Mouse (Mus musculus) forebrain, embryonic 13.5 days (tissue): ENCODE measurements at regions not wholly inside any gene's neighbourhood (a gene's known extent, or its start where the extent isn't known, plus 50 kb on each side); places are given as distances from the start of the nearest gene placed in this dataset.
A peak's percentile ranks its signal among the peaks of the same experiment; 100 is the strongest.

Experiments used
- ATAC-seq: fragments of 200-750 bp; cut with Nextera tagmentation; 2 replicates; pipeline ENCODE4 v1.8.0; 2017
- H3K27ac ChIP-seq: fragments of 300-500 bp; sonication (generic); 2 replicates; pipeline ENCODE4 v1.5.1; 2015; ENCODE audit warnings: inconsistent platforms, mild to moderate bottlenecking, moderate library complexity
- H3K27me3 ChIP-seq: fragments of 300-500 bp; sonication (generic); 2 replicates; pipeline ENCODE4 v1.6.1; 2015; ENCODE audit warnings: mild to moderate bottlenecking, inconsistent platforms
- H3K36me3 ChIP-seq: fragments of 300-500 bp; sonication (generic); 2 replicates; pipeline ENCODE4 v1.6.1; 2015; ENCODE audit warnings: mild to moderate bottlenecking, inconsistent platforms; ENCODE audit not compliant: poor library complexity, severe bottlenecking
- H3K4me1 ChIP-seq: fragments of 300-500 bp; sonication (generic); 2 replicates; pipeline ENCODE4 v1.6.1; 2015; ENCODE audit warnings: inconsistent platforms
- H3K4me2 ChIP-seq: fragments of 300-500 bp; sonication (generic); 2 replicates; pipeline ENCODE4 v1.6.1; 2015; ENCODE audit warnings: inconsistent platforms, mild to moderate bottlenecking, moderate library complexity
- H3K4me3 ChIP-seq: fragments of 300-500 bp; sonication (generic); 2 replicates; pipeline ENCODE4 v1.5.1; 2015; ENCODE audit warnings: mild to moderate bottlenecking, inconsistent platforms
- H3K9ac ChIP-seq: fragments of 300-500 bp; sonication (generic); 2 replicates; pipeline ENCODE4 v1.6.1; 2015; ENCODE audit warnings: mild to moderate bottlenecking, inconsistent platforms
- H3K9me3 ChIP-seq: fragments of 300-500 bp; sonication (generic); replicated peaks from 2 replicates; pipeline ENCODE4 v1.6.1; 2016; ENCODE audit warnings: inconsistent platforms
- WGBS: fragments of 180-500 bp; shearing (Covaris S2); methylation state at CpG from one replicate; pipeline ENCODE4 v1.1.7; 2015; 5-methylcytosine and 5-hydroxymethylcytosine counted together

GRCm38 (mm10) chr4:79362522-79362921, 1150.8 kb upstream of the Ptprd start:
- Histone ChIP-seq H3K36me3 (no peaks in the 10 kb centered on the region), H3K9ac (no peak overlapping the region), H3K27ac (no peak overlapping the region), H3K4me3 (no peak overlapping the region), H3K4me1 (no peaks in the 10 kb centered on the region), H3K27me3 (no peaks in the 10 kb centered on the region), H3K4me2 (no peak overlapping the region), H3K9me3 (no peaks in the 10 kb centered on the region)
- ATAC-seq, result no peak
- WGBS, result 70% methylated on average over 4 of the region's 4 CpGs

GRCm38 (mm10) chr4:79357720-79358119, 1146.0 kb upstream of the Ptprd start:
- H3K4me1 ChIP-seq, result no peaks in the 10 kb centered on the region
- H3K4me3 ChIP-seq, result no peak overlapping the region
- no peaks in the 10 kb centered on the region for H3K36me3 ChIP-seq
- no peak overlapping the region for H3K4me2 ChIP-seq
- no peak overlapping the region for H3K9ac ChIP-seq
- no peak overlapping the region for H3K27ac ChIP-seq
- 77% methylated on average over 1 of the region's 1 CpGs for WGBS
- no peaks in the 10 kb centered on the region for H3K9me3 ChIP-seq
- no peaks in the 10 kb centered on the region for H3K27me3 ChIP-seq
- ATAC-seq, result no peak

DNA sequence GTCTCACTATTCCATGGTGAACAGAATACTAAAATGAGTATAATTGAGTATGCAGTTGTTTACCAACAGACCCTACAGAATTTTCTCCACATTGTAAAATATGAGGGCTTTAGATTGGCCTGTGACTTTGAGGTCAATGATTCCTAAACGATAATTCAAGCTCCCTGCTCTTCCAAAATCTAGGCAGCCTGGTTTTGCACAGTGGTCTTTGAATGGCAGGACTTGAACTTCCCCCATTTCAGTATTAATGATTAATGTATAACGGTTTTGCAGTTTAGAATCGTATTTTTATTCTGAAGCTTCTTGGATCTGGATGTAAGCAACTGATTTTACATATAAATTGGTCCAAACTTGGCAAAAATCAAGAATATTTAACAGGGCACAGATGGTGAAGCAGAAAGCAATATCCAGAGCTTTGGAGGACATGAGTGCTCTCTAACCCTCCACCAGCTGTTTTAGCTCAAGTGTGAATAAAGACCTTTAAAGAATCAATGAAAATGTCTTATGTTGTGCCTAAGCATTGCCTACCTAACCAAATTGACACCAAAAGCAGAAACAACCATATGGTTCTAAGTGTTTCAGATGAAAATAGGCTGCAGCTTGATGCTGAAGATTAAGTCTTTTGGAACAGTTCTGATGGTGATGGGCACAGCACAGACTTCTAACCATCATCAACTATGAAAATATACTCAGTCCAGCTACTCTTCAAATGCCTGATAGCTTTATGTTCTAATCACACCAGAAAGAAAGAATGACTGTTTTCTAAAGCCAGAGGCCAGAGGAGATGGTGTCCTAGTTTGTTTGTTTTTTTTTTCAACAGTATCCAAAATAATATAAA, 1098.3 kb upstream of the Ptprd start:
- 72% methylated on average over 3 of the region's 3 CpGs for WGBS
- Histone ChIP-seq H3K9me3 (no peaks in the 10 kb centered on the region), H3K27ac (no peak overlapping the region), H3K4me2 (no peak overlapping the region), H3K4me3 (no peak overlapping the region), H3K9ac (no peak overlapping the region), H3K27me3 (no peaks in the 10 kb centered on the region), H3K36me3 (no peaks in the 10 kb centered on the region), H3K4me1 (no peaks in the 10 kb centered on the region)
- peak; percentile 95 for ATAC-seq

DNA sequence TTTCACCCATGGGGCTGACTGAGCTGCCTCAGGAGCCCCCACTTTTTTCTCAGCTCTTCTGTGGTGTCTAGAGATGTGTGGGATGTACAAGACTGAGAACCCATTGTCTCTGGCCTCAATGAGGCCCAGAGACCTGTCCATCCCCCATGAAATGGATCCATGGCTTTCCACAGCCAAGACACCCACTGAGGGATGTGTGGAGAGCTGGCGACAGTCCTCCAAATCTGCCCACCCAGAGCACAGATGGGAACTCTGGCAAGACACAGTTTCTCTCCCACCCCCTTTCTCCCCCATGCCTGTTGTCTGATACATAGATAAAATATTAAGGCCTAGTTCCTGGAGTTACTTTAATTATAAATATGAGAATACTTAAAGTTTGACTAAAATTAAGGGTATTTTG, 1079.3 kb upstream of the Ptprd start:
- Histone ChIP-seq H3K27me3 (no peaks in the 10 kb centered on the region), H3K4me1 (no peaks in the 10 kb centered on the region), H3K9me3 (no peaks in the 10 kb centered on the region), H3K36me3 (no peaks in the 10 kb centered on the region), H3K4me2 (no peak overlapping the region), H3K9ac (no peak overlapping the region), H3K4me3 (no peak overlapping the region), H3K27ac (no peak overlapping the region)
- 0 out of 2 replicates have a peak, but pooled peaks have one; percentile 21 for ATAC-seq
- WGBS, result 93% methylated on average over 1 of the region's 1 CpGs

GRCm38 (mm10) chr4:79265044-79265443, 1053.3 kb upstream of the Ptprd start:
- ATAC-seq, result peak; percentile 90

DNA sequence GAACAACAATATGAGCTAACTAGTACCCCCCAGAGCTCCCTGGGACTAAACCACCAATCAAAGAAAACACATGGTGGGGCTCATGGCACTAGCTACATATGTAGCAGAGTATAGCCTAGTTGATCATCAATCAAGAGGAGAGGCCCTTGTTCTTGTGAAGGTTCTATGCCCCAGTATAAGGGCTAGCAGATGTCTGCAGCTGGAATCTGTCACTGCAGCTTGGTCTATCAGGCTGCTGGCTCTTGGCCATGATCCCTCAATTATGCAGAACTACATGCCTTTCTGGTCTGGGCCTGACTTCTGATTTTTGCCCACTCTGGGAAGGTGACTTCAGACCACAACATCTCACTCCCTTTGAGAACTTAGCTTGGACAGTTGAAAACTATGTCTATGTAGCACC, 1031.4 kb upstream of the Ptprd start:
- Histone ChIP-seq H3K27ac (no peak overlapping the region), H3K4me3 (no peak overlapping the region), H3K36me3 (no peaks in the 10 kb centered on the region), H3K9me3 (no peaks in the 10 kb centered on the region), H3K4me2 (no peak overlapping the region), H3K27me3 (no peaks in the 10 kb centered on the region), H3K4me1 (no peaks in the 10 kb centered on the region), H3K9ac (no peak overlapping the region)
- ATAC-seq, result no peak

More at GRCm38 (mm10) chr4:79265044-79265443, 1053.3 kb upstream of the Ptprd start:
- H3K4me2 ChIP-seq, result no peak overlapping the region
- no peaks in the 10 kb centered on the region for H3K9me3 ChIP-seq
- peaks cover 2% of the 10 kb centered on the region; the same call in 1 of the 2 replicates for H3K4me1 ChIP-seq
- whole genome bisulfite sequencing, result 47% methylated on average over 1 of the region's 1 CpGs
- H3K27me3 ChIP-seq, result no peaks in the 10 kb centered on the region
- H3K4me3 ChIP-seq, result no peak overlapping the region
- no peak overlapping the region for H3K27ac ChIP-seq
- H3K36me3 ChIP-seq, result no peaks in the 10 kb centered on the region
- no peak overlapping the region for H3K9ac ChIP-seq

DNA sequence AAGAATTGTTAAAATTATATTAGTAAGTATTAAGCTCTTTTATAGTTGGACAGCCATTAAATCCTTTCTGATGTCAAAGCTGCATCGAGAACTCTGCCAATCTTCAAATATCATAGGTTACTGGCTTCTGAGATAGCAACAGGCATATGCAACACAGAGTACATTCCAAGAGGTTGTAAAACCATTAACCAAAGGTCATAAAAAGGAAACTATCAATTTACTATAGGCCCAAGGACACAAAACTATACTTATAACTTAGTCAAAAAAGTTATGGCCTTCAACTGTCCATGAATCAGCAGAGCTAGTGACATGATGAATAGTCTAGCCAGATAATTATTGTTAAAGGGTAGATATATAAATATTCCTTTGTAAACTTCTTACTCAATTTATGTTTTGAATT, 1029.9 kb upstream of the Ptprd start:
- no peak overlapping the region for H3K27ac ChIP-seq
- H3K4me1 ChIP-seq, result no peaks in the 10 kb centered on the region
- H3K9ac ChIP-seq, result no peak overlapping the region
- 90% methylated on average over 1 of the region's 1 CpGs for WGBS
- no peaks in the 10 kb centered on the region for H3K36me3 ChIP-seq
- H3K4me3 ChIP-seq, result no peak overlapping the region
- H3K4me2 ChIP-seq, result no peak overlapping the region
- H3K9me3 ChIP-seq, result no peaks in the 10 kb centered on the region
- no peak for ATAC-seq
- no peaks in the 10 kb centered on the region for H3K27me3 ChIP-seq

GRCm38 (mm10) chr4:79224101-79224734, 1012.5 kb upstream of the Ptprd start:
- 59% methylated on average over 1 of the region's 1 CpGs for WGBS

More at GRCm38 (mm10) chr4:79224101-79224734, 1012.5 kb upstream of the Ptprd start:
- ATAC-seq, result no peak
- no peak overlapping the region for H3K4me3 ChIP-seq
- H3K27me3 ChIP-seq, result no peaks in the 10 kb centered on the region
- H3K9ac ChIP-seq, result no peak overlapping the region
- no peaks in the 10 kb centered on the region for H3K36me3 ChIP-seq
- no peak overlapping the region for H3K27ac ChIP-seq
- H3K9me3 ChIP-seq, result peaks cover 3% of the 10 kb centered on the region; the same call in 1 of the 2 replicates
- H3K4me1 ChIP-seq, result no peaks in the 10 kb centered on the region
- H3K4me2 ChIP-seq, result no peak overlapping the region
